Mouse (Mus musculus): ENCODE measurements at regions not wholly inside any gene's neighbourhood (a gene's known extent, or its start where the extent isn't known, plus 50 kb on each side); places are given as distances from the start of the nearest gene placed in this dataset.
A peak's percentile ranks its signal among the peaks of the same experiment; 100 is the strongest.

GRCm38 (mm10) chr3:115816328-115817160 lies 71.1 kb upstream of the Dph5 start:
- no peak for ATAC-seq

- ATAC-seq: no peak
Measured at GRCm38 (mm10) chr3:115817771-115818170, 69.9 kb upstream of the Dph5 start.

- no peak for ATAC-seq
Measured at GRCm38 (mm10) chr3:115818734-115819133, 68.9 kb upstream of the Dph5 start.

GRCm38 (mm10) chr3:115819401-115820138 lies 68.1 kb upstream of the Dph5 start:
- ATAC-seq: peak; percentile 16

GRCm38 (mm10) chr3:115820139-115820481 lies 67.5 kb upstream of the Dph5 start:
- ATAC-seq: no peak

- peak; percentile 17 for ATAC-seq
Measured at GRCm38 (mm10) chr3:115821627-115822026, 66.0 kb upstream of the Dph5 start.

GRCm38 (mm10) chr3:115822491-115822890 lies 65.1 kb upstream of the Dph5 start:
- no peak for ATAC-seq

GRCm38 (mm10) chr3:115823741-115824140 lies 63.9 kb upstream of the Dph5 start:
- no peak for ATAC-seq

- no peak for ATAC-seq
Measured at GRCm38 (mm10) chr3:115824792-115825191, 62.8 kb upstream of the Dph5 start.

- ATAC-seq: no peak
Measured at GRCm38 (mm10) chr3:115835381-115835780, 52.3 kb upstream of the Dph5 start.

GRCm38 (mm10) chr3:115837617-115838216 lies 49.9 kb upstream of the Dph5 start:
- ATAC-seq: no peak

Measured in CD4-positive, CD25-positive, alpha-beta regulatory T cell, adult 4 months (primary cell).